Mouse (Mus musculus) olfactory bulb, adult 2 months (tissue): Measurements from ENCODE around the gene Pip5kl1. TPM values are rescaled to one million over a fixed set of nuclear protein-coding genes. Genes with fewer than 3 reads are reported as not detected.

ENCODE experiments used
- H3K27ac ChIP-seq: fragments of 200-500 bp; 2 replicates; pipeline ENCODE4 v1.5.1; 2012; ENCODE audit warnings: low read depth, low read length; ENCODE audit not compliant: insufficient read depth
- H3K4me1 ChIP-seq: fragments of 200-500 bp; 2 replicates; pipeline ENCODE4 v1.6.1; 2012; ENCODE audit warnings: low read length; ENCODE audit not compliant: control insufficient read depth, insufficient read depth
- H3K4me3 ChIP-seq: fragments of 200-500 bp; 2 replicates; pipeline ENCODE4 v1.5.1; 2012; ENCODE audit warnings: mild to moderate bottlenecking, low read depth, low read length, moderate library complexity; ENCODE audit not compliant: insufficient read depth
- CTCF ChIP-seq: fragments of 200-500 bp; IDR thresholded peaks from 2 replicates; pipeline ENCODE4 v1.5.1; 2012; ENCODE audit warnings: low read depth, mild to moderate bottlenecking, low read length, moderate library complexity; ENCODE audit not compliant: insufficient read depth
- POLR2A ChIP-seq: fragments of 200-500 bp; IDR thresholded peaks from 2 replicates; pipeline ENCODE4 v1.6.1; 2012; ENCODE audit warnings: mild to moderate bottlenecking, low read depth, low read length, moderate library complexity; ENCODE audit not compliant: insufficient read depth
- WGBS: fragments of 180-500 bp; shearing (Covaris S2); methylation state at CpG from one replicate; pipeline ENCODE4 v1.1.7; 2018; 5-methylcytosine and 5-hydroxymethylcytosine counted together
- polyA plus RNA-seq: library from polyadenylated mRNA; stranded (reverse); fragments of >200 nt; gene quantifications from 2 replicates; pipeline ENCODE4 v1.2.4, GENCODE M21; 2012; ENCODE audit warnings: low replicate concordance; ENCODE audit not compliant: missing spikeins, insufficient read depth, insufficient read length

Pip5kl1 gene
- polyA plus RNA-seq, 1 experiment, result not detected

GRCm38 (mm10) chr2:32606161-32607142 is 31.9 kb downstream of the Pip5kl1 start:
- WGBS, result 12% methylated on average over 55 of the region's 55 CpGs
- Histone ChIP-seq H3K27ac (no peak overlapping the region), H3K4me1 (peaks cover 28% of the 10 kb centered on the region), H3K4me3 (peak overlapping the region; percentile 93)
- TF ChIP-seq CTCF (no peak), POLR2A (no peak)

GRCm38 (mm10) chr2:32607262-32607947 is 32.8 kb downstream of the Pip5kl1 start:
- H3K4me1 ChIP-seq, result peaks cover 27% of the 10 kb centered on the region
- H3K4me3 ChIP-seq, result peak overlapping the region; percentile 93
- TF ChIP-seq POLR2A, result no peak
- peak; percentile 28; the same call in 1 of the 2 replicates for TF ChIP-seq CTCF
- WGBS, result 6% methylated on average over 34 of the region's 34 CpGs
- H3K27ac ChIP-seq, result peak overlapping the region; percentile 8; the same call in 1 of the 2 replicates

- no peak overlapping the region for H3K27ac ChIP-seq
- no peak for TF ChIP-seq POLR2A
- no peak for TF ChIP-seq CTCF
- 14% methylated on average over 25 of the region's 25 CpGs for WGBS
- H3K4me1 ChIP-seq, result peaks cover 24% of the 10 kb centered on the region
- peak overlapping the region; percentile 93 for H3K4me3 ChIP-seq
Observed at GRCm38 (mm10) chr2:32608141-32608777, 33.7 kb downstream of the Pip5kl1 start.

GRCm38 (mm10) chr2:32608778-32609435 is 34.3 kb downstream of the Pip5kl1 start:
- Histone ChIP-seq H3K4me1 (peaks cover 24% of the 10 kb centered on the region), H3K4me3 (peak overlapping the region; percentile 93), H3K27ac (no peak overlapping the region)
- TF ChIP-seq CTCF (no peak), POLR2A (no peak)
- WGBS, result 65% methylated on average over 18 of the region's 18 CpGs

GRCm38 (mm10) chr2:32610610-32611229 is 36.1 kb downstream of the Pip5kl1 start:
- H3K4me3 ChIP-seq, result no peak overlapping the region
- WGBS, result 10% methylated on average over 23 of the region's 23 CpGs

GRCm38 (mm10) chr2:32612274-32612673 is 37.7 kb downstream of the Pip5kl1 start:
- 76% methylated on average over 26 of the region's 26 CpGs for WGBS

More at GRCm38 (mm10) chr2:32610610-32611229, 36.1 kb downstream of the Pip5kl1 start:
- Histone ChIP-seq H3K4me1 (peaks cover 24% of the 10 kb centered on the region), H3K27ac (no peak overlapping the region)
- TF ChIP-seq POLR2A, result no peak
- peak; percentile 26; the same call in 1 of the 2 replicates for TF ChIP-seq CTCF

GRCm38 (mm10) chr2:32617109-32617508 is 42.5 kb downstream of the Pip5kl1 start:
- no peak overlapping the region for H3K4me3 ChIP-seq
- TF ChIP-seq POLR2A (no peak), CTCF (no peak)
- no peak overlapping the region for H3K27ac ChIP-seq
- 98% methylated on average over 1 of the region's 1 CpGs for WGBS
- H3K4me1 ChIP-seq, result peaks cover 15% of the 10 kb centered on the region; the same call in 1 of the 2 replicates

More at GRCm38 (mm10) chr2:32612274-32612673, 37.7 kb downstream of the Pip5kl1 start:
- TF ChIP-seq POLR2A, result no peak
- no peak for TF ChIP-seq CTCF
- Histone ChIP-seq H3K4me1 (peaks cover 24% of the 10 kb centered on the region), H3K27ac (no peak overlapping the region), H3K4me3 (no peak overlapping the region)

- H3K4me1 ChIP-seq, result peaks cover 15% of the 10 kb centered on the region; the same call in 1 of the 2 replicates
- no peak overlapping the region for H3K4me3 ChIP-seq
- no peak overlapping the region for H3K27ac ChIP-seq
- 90% methylated on average over 4 of the region's 4 CpGs for WGBS
- TF ChIP-seq POLR2A, result no peak
- no peak for TF ChIP-seq CTCF
Observed at GRCm38 (mm10) chr2:32617601-32618000, 43.0 kb downstream of the Pip5kl1 start.
